Mouse (Mus musculus): ENCODE measurements around the gene Eif2ak4. TPM values are rescaled to one million over a fixed set of nuclear protein-coding genes. Genes with fewer than 3 reads are reported as not detected.

Eif2ak4 gene
- 1.2 and 3.6 TPM in 2 replicates for polyA plus RNA-seq (2012; rRNA removed; ENCODE audit: low replicate concordance)

DNA sequence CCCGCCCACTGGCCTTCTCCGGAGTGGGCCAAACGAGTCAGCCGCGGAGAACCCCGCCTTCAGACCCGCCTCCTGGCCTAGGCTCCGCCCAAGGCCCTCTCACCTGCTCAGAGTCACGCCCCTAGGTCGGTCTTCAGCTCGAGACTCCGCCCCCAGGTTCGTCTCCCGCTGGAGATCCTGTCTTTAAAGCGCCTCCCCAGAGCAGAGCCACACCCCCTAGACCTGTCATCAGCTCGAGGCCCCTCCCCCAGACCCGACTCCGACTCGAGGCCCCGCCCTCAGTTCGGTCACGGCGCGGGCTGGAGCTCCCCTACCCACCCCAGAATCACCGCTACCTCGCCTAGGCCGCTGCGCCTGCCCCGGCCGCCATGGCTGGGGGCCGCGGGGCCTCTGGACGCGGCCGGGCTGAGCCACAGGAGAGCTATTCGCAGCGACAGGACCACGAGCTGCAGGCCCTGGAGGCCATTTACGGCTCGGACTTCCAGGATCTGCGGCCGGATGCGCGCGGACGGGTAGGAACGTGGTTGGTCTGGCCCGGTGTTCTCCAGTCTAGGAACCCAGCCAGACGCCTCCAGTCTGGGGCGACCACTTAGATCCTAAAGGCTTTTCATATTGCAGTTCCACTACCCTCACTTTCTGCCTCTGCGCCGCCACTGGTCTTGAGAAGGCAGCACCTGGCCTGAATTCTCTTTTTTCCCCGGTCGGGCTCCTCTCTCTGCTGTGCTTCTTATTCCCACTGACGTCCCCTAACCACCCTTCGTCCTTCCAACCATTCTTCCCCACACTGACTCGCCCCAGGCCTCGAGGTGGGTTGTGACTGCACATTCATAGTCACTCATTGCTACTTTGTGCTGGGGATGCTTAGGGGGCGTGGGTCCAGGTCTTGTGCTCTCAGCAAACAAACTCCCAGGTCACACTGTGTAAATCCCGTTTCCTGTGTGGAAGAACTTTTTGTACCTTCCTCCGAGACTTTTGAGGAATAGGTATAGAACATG lies at the start of gene Eif2ak4:
Gene Eif2ak4 (plus strand): TSS at position 278 of the 995 bp plus-strand sequence.

DNA sequence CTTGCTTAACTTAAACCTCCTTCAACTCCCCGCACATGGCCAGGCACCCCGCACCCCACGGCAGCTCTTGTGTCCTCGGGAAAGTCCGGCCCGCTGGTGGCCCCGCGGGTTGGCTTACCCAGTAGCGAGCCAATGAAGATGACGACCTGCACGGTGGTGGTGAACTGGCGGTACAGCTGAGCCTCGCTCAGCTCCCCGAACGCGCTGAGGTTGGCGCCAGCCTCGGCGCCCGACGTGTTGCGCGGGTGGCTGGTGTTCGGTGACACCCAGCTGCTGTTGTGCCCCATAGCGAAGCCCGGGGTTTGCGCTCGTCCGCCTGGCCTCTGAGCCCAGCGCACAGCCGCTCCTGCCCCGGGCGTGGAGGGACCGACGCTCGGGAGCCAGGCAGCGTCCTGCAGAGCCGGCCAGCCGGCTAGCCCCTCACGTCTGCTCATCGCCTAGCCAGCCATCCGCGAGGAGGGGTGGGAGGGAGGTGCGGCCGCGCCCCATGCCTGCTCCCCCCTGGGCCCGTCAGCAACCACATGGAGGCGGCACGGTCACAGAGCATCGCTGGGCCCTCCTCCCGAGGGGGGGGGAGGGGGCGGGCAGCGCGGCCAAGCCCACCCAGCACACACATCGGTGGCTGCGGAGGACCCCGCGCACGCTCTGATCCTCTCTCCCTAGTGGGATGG lies 15.4 kb upstream of the Eif2ak4 start, which contains the start of gene Gpr176:
Gene Gpr176 (minus strand): TSS at position 519 of the 671 bp plus-strand sequence.

DNA sequence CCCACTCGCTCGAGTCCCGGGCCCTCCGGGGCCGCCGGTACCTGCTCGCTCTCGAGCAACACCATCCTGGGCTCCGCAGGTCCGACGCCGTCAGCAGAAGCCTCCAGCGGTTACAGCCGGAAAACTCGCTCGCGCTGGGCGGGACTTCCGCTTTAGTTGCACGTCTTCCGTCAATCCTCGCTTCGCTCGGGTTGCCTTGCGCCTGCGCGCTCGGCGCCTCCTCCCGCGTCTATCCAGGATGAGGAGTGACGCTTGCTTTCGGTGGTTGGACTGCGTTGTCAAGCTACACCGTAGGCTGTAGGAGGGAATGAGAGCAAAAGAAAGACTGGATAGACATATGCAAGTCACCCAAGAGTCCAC lies 91.1 kb downstream of the Eif2ak4 start, which contains the start of gene Srp14:
Gene Srp14 (minus strand): TSS at position 162 of the 360 bp plus-strand sequence.

Other genes with a start within 250 kb of the Eif2ak4 start
- gene Fsip1, start 131.7 kb upstream of the Eif2ak4 start, polyA plus RNA-seq (2012; rRNA removed; ENCODE audit: low replicate concordance): not detected in 2 replicates
- gene Gpr176, start 15.2 kb upstream of the Eif2ak4 start, polyA plus RNA-seq (2012; rRNA removed; ENCODE audit: low replicate concordance): 0.02 and 0.08 TPM in 2 replicates
- gene Srp14, start 91.1 kb downstream of the Eif2ak4 start, polyA plus RNA-seq (2012; rRNA removed; ENCODE audit: low replicate concordance): 12.4 and 18.6 TPM in 2 replicates
- gene Bmf, start 161.1 kb downstream of the Eif2ak4 start, polyA plus RNA-seq (2012; rRNA removed; ENCODE audit: low replicate concordance): 4.7 and 8.3 TPM in 2 replicates
- gene Bub1b, start 209.6 kb downstream of the Eif2ak4 start, polyA plus RNA-seq (2012; rRNA removed; ENCODE audit: low replicate concordance): 2.7 and 3.5 TPM in 2 replicates

Measured in duodenum, adult 2 months (tissue).